Mouse (Mus musculus): ENCODE results near the gene Prlr. TPM values are rescaled to one million over a fixed set of nuclear protein-coding genes. Genes with fewer than 3 reads are reported as not detected.

Prlr gene
- polyA plus RNA-seq, 1 experiment from 2014 or later = 0.52 TPM

DNA sequence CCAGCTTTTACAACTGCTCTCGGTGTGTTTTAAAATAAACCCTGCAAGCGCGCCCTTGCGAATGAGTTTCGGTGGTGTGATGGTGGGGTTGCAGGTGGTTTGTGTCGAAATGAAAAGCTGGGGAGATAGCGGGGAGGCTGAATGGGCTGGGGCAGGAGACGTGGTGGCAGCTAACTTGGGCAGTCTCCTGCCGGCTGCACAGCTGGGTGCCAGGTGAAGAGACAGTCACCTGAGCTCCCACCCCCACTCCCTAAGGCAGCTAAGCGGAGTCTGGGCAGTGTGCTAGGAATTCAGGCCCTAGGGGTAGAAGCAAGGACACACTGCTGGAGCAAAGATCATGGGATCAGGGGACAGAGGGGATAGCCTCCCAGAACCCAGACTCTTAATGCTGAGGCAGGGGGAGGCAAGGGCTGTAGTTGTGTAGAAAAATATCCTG lies 1.1 kb downstream of the Prlr start:
- Histone ChIP-seq H3K9me3 (replicated peaks; ENCODE audit: control insufficient read depth, low read length) (no peaks in the 10 kb centered on the region), H3K27ac (ENCODE audit: low read depth, low read length) (no peak overlapping the region), H3K4me1 (ENCODE audit: control insufficient read depth, insufficient read depth, low read length) (no peaks in the 10 kb centered on the region), H3K27me3 (replicated peaks; ENCODE audit: control insufficient read depth, insufficient read depth, low read length) (no peaks in the 10 kb centered on the region; the same call in 1 of the 2 replicates), H3K36me3 (ENCODE audit: control insufficient read depth, insufficient read depth, low read length) (no peaks in the 10 kb centered on the region), H3K9ac (ENCODE audit: low read length) (peak overlapping the region; percentile 48), H3K4me3 (ENCODE audit: low read depth, low read length) (peak overlapping the region; percentile 28), H3K4me2 (ENCODE audit: low read length) (peak overlapping the region; percentile 63)
- ATAC-seq (peak; percentile 46), DNase-seq (ENCODE audit: low spot score) (no peak)
- 6% methylated on average over 10 of the region's 10 CpGs for WGBS

DNA sequence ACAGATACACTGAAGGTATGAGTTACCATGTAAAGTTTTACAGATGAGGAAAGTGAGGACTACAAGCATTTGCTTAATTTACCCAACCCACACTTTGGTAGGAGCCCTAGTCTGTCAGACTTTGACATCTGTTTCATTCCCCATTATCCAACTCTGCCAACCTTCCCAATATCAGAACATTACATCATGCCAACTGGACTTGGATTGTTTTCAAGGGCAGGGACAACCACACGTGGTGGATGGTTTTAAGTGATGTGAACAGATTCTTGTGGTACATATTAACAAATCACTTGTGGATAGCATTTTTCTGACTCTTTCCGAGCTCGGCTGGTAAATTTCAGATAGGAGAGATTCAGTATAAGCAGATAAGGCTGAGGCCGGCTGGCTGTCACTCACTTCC lies 3.7 kb downstream of the Prlr start:
- Histone ChIP-seq H3K27me3 (replicated peaks; ENCODE audit: control insufficient read depth, insufficient read depth, low read length) (no peaks in the 10 kb centered on the region; the same call in 1 of the 2 replicates), H3K27ac (ENCODE audit: low read depth, low read length) (no peak overlapping the region), H3K4me1 (ENCODE audit: control insufficient read depth, insufficient read depth, low read length) (no peaks in the 10 kb centered on the region), H3K4me2 (ENCODE audit: low read length) (no peak overlapping the region), H3K9ac (ENCODE audit: low read length) (no peak overlapping the region), H3K36me3 (ENCODE audit: control insufficient read depth, insufficient read depth, low read length) (no peaks in the 10 kb centered on the region), H3K4me3 (ENCODE audit: low read depth, low read length) (no peak overlapping the region), H3K9me3 (replicated peaks; ENCODE audit: control insufficient read depth, low read length) (no peaks in the 10 kb centered on the region)
- DNase-seq (ENCODE audit: low spot score) (no peak), ATAC-seq (no peak)
- 79% methylated on average over 4 of the region's 4 CpGs for WGBS

DNA sequence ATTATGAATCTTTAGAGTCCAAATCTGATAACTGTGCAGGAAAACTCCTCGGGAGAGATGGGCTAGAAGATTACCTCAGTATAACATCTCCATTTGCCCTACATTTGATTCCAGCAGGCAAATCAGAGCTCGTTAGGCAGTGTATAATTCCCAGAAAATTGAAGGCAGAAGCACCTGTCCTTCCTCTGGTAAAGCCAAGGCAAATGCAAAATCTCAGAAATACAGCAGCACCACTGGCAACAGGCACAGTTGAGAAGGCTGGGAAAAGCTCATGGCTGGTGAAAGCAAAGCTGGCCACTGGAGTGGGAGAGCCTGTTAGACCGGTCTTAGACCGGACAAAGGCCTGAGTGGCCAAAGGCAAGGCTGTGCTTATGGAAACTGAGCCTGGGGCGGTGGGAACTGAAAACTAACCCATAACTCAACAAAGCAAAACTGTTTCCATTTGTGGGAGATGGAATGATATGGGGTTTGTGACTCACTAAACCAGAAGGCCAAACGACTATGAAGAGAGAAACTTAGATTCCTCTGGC lies 15.1 kb downstream of the Prlr start:
- no peak overlapping the region for H3K27ac ChIP-seq (ENCODE audit: low read depth, low read length)

DNA sequence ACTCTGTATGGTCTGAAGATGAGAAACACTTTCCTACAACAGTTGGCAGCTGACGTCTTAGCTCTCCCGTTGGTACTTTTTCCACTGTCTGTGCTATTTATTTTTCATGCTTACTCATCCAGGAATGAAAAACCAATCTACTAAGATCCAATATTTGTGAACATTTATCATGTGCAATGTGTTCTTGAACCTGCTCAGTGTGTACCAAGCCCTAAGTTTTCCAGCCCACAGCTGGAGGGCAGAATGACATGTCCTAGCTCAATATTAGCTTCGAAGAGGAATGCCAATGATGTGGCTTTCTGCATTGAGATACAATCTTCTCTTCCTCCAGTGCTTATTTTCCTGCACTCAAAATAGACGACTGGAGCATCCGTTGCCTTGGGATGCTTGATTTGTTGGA lies 24.0 kb downstream of the Prlr start:
- Histone ChIP-seq H3K27me3 (replicated peaks; ENCODE audit: control insufficient read depth, insufficient read depth, low read length) (no peaks in the 10 kb centered on the region), H3K9ac (ENCODE audit: low read length) (no peak overlapping the region), H3K4me3 (ENCODE audit: low read depth, low read length) (no peak overlapping the region), H3K4me2 (ENCODE audit: low read length) (no peak overlapping the region), H3K4me1 (ENCODE audit: control insufficient read depth, insufficient read depth, low read length) (no peaks in the 10 kb centered on the region), H3K9me3 (replicated peaks; ENCODE audit: control insufficient read depth, low read length) (no peaks in the 10 kb centered on the region), H3K36me3 (ENCODE audit: control insufficient read depth, insufficient read depth, low read length) (no peaks in the 10 kb centered on the region), H3K27ac (ENCODE audit: low read depth, low read length) (no peak overlapping the region)
- ATAC-seq (no peak), DNase-seq (ENCODE audit: low spot score) (no peak)
- WGBS = 90% methylated on average over 5 of the region's 5 CpGs

More for the DNA sequence above, 15.1 kb downstream of the Prlr start:
- Histone ChIP-seq H3K9me3 (replicated peaks; ENCODE audit: control insufficient read depth, low read length) (no peaks in the 10 kb centered on the region), H3K4me1 (ENCODE audit: control insufficient read depth, insufficient read depth, low read length) (no peaks in the 10 kb centered on the region), H3K9ac (ENCODE audit: low read length) (no peak overlapping the region), H3K36me3 (ENCODE audit: control insufficient read depth, insufficient read depth, low read length) (no peaks in the 10 kb centered on the region), H3K4me3 (ENCODE audit: low read depth, low read length) (no peak overlapping the region), H3K27me3 (replicated peaks; ENCODE audit: control insufficient read depth, insufficient read depth, low read length) (no peaks in the 10 kb centered on the region), H3K4me2 (ENCODE audit: low read length) (no peak overlapping the region)
- DNase-seq (ENCODE audit: low spot score) (no peak), ATAC-seq (no peak)
- 80% methylated on average over 6 of the region's 6 CpGs for WGBS

DNA sequence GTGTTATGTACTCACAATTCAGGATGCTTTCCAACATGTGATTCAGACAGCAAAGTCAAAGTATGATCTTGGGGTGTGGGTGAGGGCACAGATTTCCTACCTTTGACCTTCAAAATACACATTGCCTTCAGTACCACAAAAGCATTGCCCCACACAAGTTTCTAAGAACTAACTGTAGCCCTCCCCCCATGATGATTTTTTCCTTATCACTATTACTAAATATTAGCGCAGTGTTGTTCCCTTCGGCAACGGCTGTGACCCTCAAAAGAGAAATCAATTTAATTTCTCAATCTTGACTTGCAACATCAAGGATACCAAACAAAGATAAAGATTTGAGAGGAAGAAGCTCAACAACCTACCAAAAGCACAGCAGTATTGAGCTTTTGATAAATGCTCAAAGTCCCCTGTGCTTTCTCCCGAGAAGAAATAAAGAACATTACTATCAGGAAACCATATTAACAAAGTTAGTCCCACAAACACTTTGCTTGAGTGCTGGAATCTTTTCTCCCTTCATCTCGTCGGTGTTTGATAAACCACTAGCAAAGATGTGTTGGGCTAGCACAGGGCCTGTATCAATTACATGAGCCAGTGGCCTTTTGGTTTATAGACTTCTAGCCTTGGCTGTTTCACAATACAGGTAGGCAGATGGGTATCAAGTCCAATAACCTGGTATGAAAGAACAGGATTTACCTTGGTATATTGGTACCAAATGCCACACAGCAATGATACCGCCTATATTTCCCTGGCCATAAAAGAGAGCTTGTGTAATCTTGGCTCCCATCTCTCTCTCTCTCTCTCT lies 25.7 kb downstream of the Prlr start:
- Histone ChIP-seq H3K9me3 (replicated peaks; ENCODE audit: control insufficient read depth, low read length) (no peaks in the 10 kb centered on the region), H3K4me2 (ENCODE audit: low read length) (no peak overlapping the region), H3K27ac (ENCODE audit: low read depth, low read length) (no peak overlapping the region), H3K27me3 (replicated peaks; ENCODE audit: control insufficient read depth, insufficient read depth, low read length) (no peaks in the 10 kb centered on the region), H3K36me3 (ENCODE audit: control insufficient read depth, insufficient read depth, low read length) (no peaks in the 10 kb centered on the region), H3K4me3 (ENCODE audit: low read depth, low read length) (no peak overlapping the region), H3K9ac (ENCODE audit: low read length) (no peak overlapping the region), H3K4me1 (ENCODE audit: control insufficient read depth, insufficient read depth, low read length) (no peaks in the 10 kb centered on the region)
- ATAC-seq (no peak), DNase-seq (ENCODE audit: low spot score) (no peak)
- 94% methylated on average over 7 of the region's 7 CpGs for WGBS

DNA sequence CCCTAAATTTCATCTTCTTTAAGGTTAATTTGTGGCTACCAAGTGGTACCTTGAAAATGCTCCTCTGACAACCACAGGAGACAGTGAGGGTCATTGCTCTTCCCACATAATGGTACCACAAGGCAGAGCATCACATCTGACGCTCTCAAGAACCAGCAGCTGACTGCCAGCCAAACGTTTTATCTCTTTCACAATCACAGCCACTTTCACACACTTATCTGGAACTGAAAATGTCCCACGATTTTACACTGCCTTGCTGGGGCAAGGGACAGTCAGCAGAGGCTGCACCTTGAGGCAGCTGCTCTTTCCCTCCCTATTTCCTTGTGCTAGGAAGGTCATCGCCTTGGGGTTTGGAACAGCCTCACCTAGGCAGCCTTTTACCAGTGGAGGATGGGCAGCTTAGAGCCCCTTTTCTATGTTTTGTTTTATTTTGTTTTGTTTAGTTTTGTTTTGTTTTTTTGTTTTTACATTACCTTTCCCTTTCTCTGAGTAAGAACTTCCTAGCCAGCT lies 33.3 kb downstream of the Prlr start:
- H3K4me3 ChIP-seq (ENCODE audit: low read depth, low read length) = no peak overlapping the region
- 77% methylated on average over 4 of the region's 4 CpGs for WGBS
- no peak overlapping the region for H3K9ac ChIP-seq (ENCODE audit: low read length)
- DNase-seq (ENCODE audit: low spot score) (no peak), ATAC-seq (no peak)
- no peaks in the 10 kb centered on the region for H3K9me3 ChIP-seq (replicated peaks; ENCODE audit: control insufficient read depth, low read length)
- no peak overlapping the region for H3K27ac ChIP-seq (ENCODE audit: low read depth, low read length)
- H3K4me1 ChIP-seq (ENCODE audit: control insufficient read depth, insufficient read depth, low read length) = no peaks in the 10 kb centered on the region
- no peaks in the 10 kb centered on the region for H3K27me3 ChIP-seq (replicated peaks; ENCODE audit: control insufficient read depth, insufficient read depth, low read length)
- no peak overlapping the region for H3K4me2 ChIP-seq (ENCODE audit: low read length)
- no peaks in the 10 kb centered on the region for H3K36me3 ChIP-seq (ENCODE audit: control insufficient read depth, insufficient read depth, low read length)

DNA sequence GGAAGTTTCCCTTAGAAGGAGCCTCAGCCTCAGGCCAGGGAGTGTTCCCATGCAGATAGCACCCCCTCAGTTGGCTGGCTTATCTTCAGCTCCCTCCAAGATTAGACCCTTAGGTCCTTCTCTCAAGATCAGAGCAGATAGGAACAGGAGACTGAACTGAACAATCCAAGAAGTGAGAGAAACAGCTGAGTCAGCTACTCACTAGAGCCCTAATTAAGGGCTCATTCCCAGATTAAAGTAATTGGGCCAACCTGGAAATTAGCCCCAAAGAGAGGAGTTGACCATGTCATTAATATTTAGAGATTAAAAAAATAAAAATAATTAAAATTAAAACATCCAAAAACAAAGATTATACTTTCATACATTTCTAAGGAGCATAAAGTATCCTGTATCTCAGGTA lies 35.0 kb downstream of the Prlr start:
- H3K27ac ChIP-seq (ENCODE audit: low read depth, low read length) = no peak overlapping the region
- DNase-seq (ENCODE audit: low spot score) (no peak), ATAC-seq (no peak)
- H3K4me2 ChIP-seq (ENCODE audit: low read length) = no peak overlapping the region
- H3K9ac ChIP-seq (ENCODE audit: low read length) = no peak overlapping the region
- no peaks in the 10 kb centered on the region for H3K4me1 ChIP-seq (ENCODE audit: control insufficient read depth, insufficient read depth, low read length)
- H3K4me3 ChIP-seq (ENCODE audit: low read depth, low read length) = no peak overlapping the region
- H3K9me3 ChIP-seq (replicated peaks; ENCODE audit: control insufficient read depth, low read length) = no peaks in the 10 kb centered on the region
- H3K36me3 ChIP-seq (ENCODE audit: control insufficient read depth, insufficient read depth, low read length) = no peaks in the 10 kb centered on the region
- H3K27me3 ChIP-seq (replicated peaks; ENCODE audit: control insufficient read depth, insufficient read depth, low read length) = no peaks in the 10 kb centered on the region

DNA sequence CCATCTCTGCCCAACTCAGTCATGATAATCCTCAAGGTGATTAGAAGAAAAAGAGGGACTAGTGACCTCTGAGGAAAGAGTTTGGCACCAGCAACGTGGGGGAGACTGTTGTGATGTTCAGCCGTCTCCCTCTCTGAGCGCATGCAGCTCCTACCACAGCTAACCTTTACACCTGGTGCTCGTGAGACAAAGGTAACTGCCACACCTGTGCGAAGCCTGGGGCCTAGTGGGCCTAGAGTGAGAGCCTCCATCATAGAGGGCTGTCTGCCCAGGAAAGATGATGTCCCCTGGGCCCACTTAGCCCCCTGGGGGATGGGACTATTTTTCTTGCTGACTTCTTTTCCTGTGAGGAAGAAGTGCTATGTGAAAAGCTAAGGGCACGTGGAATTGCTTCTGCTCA lies 36.2 kb downstream of the Prlr start:
- no peak overlapping the region for H3K9ac ChIP-seq (ENCODE audit: low read length)
- no peaks in the 10 kb centered on the region for H3K36me3 ChIP-seq (ENCODE audit: control insufficient read depth, insufficient read depth, low read length)
- WGBS = 87% methylated on average over 6 of the region's 6 CpGs
- H3K4me2 ChIP-seq (ENCODE audit: low read length) = no peak overlapping the region
- no peak for ATAC-seq
- DNase-seq (ENCODE audit: low spot score) = no peak
- H3K4me3 ChIP-seq (ENCODE audit: low read depth, low read length) = no peak overlapping the region
- H3K4me1 ChIP-seq (ENCODE audit: control insufficient read depth, insufficient read depth, low read length) = no peaks in the 10 kb centered on the region
- H3K27me3 ChIP-seq (replicated peaks; ENCODE audit: control insufficient read depth, insufficient read depth, low read length) = no peaks in the 10 kb centered on the region
- H3K27ac ChIP-seq (ENCODE audit: low read depth, low read length) = no peak overlapping the region
- no peaks in the 10 kb centered on the region for H3K9me3 ChIP-seq (replicated peaks; ENCODE audit: control insufficient read depth, low read length)

DNA sequence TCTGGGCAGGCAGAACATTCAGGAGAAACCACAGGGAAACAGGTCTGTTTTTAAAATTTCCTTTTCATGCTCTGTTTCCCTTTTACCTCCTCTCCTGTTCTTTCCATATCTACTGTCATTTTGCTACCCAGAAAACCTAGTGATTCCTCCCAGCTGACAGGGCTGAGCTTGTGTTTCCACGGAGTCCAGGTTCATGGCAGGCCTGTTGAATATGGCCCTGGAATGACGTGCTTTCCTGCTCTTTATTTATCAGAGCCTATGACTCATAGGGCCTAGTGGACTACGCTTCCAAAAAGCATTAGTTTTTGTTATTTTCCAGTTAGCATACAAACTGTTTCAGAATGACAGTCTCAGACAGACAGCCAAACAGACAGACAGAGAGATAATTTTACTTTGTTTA lies 36.7 kb downstream of the Prlr start:
- WGBS = 95% methylated on average over 3 of the region's 3 CpGs
- Histone ChIP-seq H3K4me3 (ENCODE audit: low read depth, low read length) (no peak overlapping the region), H3K9ac (ENCODE audit: low read length) (no peak overlapping the region), H3K27me3 (replicated peaks; ENCODE audit: control insufficient read depth, insufficient read depth, low read length) (no peaks in the 10 kb centered on the region), H3K4me1 (ENCODE audit: control insufficient read depth, insufficient read depth, low read length) (no peaks in the 10 kb centered on the region), H3K4me2 (ENCODE audit: low read length) (no peak overlapping the region), H3K27ac (ENCODE audit: low read depth, low read length) (no peak overlapping the region), H3K9me3 (replicated peaks; ENCODE audit: control insufficient read depth, low read length) (no peaks in the 10 kb centered on the region), H3K36me3 (ENCODE audit: control insufficient read depth, insufficient read depth, low read length) (no peaks in the 10 kb centered on the region)
- DNase-seq (ENCODE audit: low spot score) (no peak), ATAC-seq (no peak)
